ENCODE assay signal across 8 mouse cellular contexts in the genomic region with DNA sequence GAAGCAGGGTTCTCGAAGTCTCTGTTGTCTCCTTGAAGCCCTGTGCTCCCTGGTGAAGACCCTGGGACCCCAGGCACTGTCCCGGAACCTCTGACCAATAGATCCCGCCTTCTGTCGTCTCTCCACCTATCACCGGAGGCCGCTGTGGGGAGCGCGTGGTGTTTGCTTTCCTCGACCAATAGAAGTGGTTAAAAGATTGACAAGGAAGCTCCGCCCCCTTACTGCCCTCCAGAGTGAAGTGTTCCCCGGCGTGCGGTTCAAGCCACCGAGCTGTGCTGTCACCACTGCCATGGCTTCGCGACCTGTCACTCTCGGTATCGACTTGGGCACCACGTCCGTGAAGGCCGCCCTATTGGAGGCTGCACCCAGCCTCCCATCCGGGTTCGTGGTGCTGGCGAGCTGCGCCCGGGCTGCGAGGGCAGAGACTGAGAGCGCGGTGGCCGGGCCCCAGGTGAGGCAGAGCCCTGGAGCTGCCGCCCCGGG. TPM values are rescaled to one million over a fixed set of nuclear protein-coding genes. Genes with fewer than 3 reads are reported as not detected.
DNase-seq lines count a peak whose midpoint lies in the region; ATAC-seq and TF ChIP-seq lines count a peak whose summit lies in the region.

A gene (plus strand): TSS at position 231 of the 483 bp plus-strand sequence.

- no peak within 1 kb of the TSS; the same call in 1 of the 2 replicates for H3K27ac ChIP-seq in heart, embryonic 12.5 days (ENCODE audit: poor library complexity, severe bottlenecking)
- no peak within 1 kb of the TSS for H3K27ac ChIP-seq in kidney, postnatal 0 days
- peak within 1 kb of the TSS; percentile 28; the same call in 1 of the 2 replicates for H3K27ac ChIP-seq in liver, embryonic 11.5 days (ENCODE audit: low read depth, low read length)
- H3K27ac ChIP-seq in stomach, embryonic 14.5 days (ENCODE audit: low read length), result no peak within 1 kb of the TSS

- under 1% methylated on average over 32 of the region's 32 CpGs for WGBS in heart, embryonic 12.5 days
- WGBS in kidney, postnatal 0 days, result under 1% methylated on average over 32 of the region's 32 CpGs
- under 1% methylated on average over 32 of the region's 32 CpGs for WGBS in liver, embryonic 11.5 days
- WGBS in stomach, embryonic 14.5 days, result under 1% methylated on average over 32 of the region's 32 CpGs

- no peaks in the 10 kb centered on the region for H3K79me3 ChIP-seq in C2C12 (ENCODE audit: low read depth)

- no peak for TF ChIP-seq POLR2A in brain, embryonic 14.5 days (IDR thresholded peaks at IDR 0.05; ENCODE audit: borderline replicate concordance, extremely low read depth, insufficient read depth, insufficient read length, poor library complexity, severe bottlenecking)

- peak within 1 kb of the TSS; percentile 84 for H3K9ac ChIP-seq in heart, embryonic 12.5 days
- H3K9ac ChIP-seq in kidney, postnatal 0 days (ENCODE audit: low read depth, low read length), result peak within 1 kb of the TSS; percentile 66
- peak within 1 kb of the TSS; percentile 76 for H3K9ac ChIP-seq in liver, embryonic 11.5 days (ENCODE audit: low read depth, low read length)
- peak within 1 kb of the TSS; percentile 68 for H3K9ac ChIP-seq in stomach, embryonic 14.5 days (replicated peaks; ENCODE audit: low read depth, low read length)

- H3K4me1 ChIP-seq in erythroblast, embryonic 14.5 days (ENCODE audit: control insufficient read depth), result peaks cover 35% of the 10 kb centered on the region
- peaks cover 10% of the 10 kb centered on the region; the same call in 1 of the 2 replicates for H3K4me1 ChIP-seq in heart, embryonic 12.5 days (replicated peaks)
- H3K4me1 ChIP-seq in kidney, postnatal 0 days (replicated peaks; ENCODE audit: insufficient read depth, low read length), result no peaks in the 10 kb centered on the region
- peaks cover 5% of the 10 kb centered on the region for H3K4me1 ChIP-seq in liver, embryonic 11.5 days (replicated peaks; ENCODE audit: control insufficient read depth, insufficient read depth, low read length)
- H3K4me1 ChIP-seq in stomach, embryonic 14.5 days (ENCODE audit: control insufficient read depth, insufficient read depth, low read length), result peaks cover 5% of the 10 kb centered on the region

- peak; percentile 98 for ATAC-seq in heart, embryonic 12.5 days (ENCODE audit: insufficient number of reproducible peaks, low FRiP score)
- peak; percentile 97 for ATAC-seq in kidney, postnatal 0 days (replicated peaks; ENCODE audit: low FRiP score, low read depth)
- peak; percentile 95 for ATAC-seq in liver, embryonic 11.5 days (replicated peaks; ENCODE audit: low FRiP score)
- ATAC-seq in stomach, embryonic 14.5 days (ENCODE audit: insufficient number of reproducible peaks, insufficient read depth, low FRiP score, low read depth), result peak; percentile 98

- H3K4me3 ChIP-seq in C2C12 (ENCODE audit: insufficient read depth, poor library complexity, severe bottlenecking), result peak within 1 kb of the TSS; percentile 48
- H3K4me3 ChIP-seq in erythroblast, embryonic 14.5 days (replicated peaks), result peak within 1 kb of the TSS; percentile 78
- peak within 1 kb of the TSS; percentile 69 for H3K4me3 ChIP-seq in heart, embryonic 12.5 days
- H3K4me3 ChIP-seq in kidney, postnatal 0 days (replicated peaks; ENCODE audit: low read depth, low read length), result peak within 1 kb of the TSS; percentile 59
- H3K4me3 ChIP-seq in liver, embryonic 11.5 days (ENCODE audit: low read depth, low read length), result peak within 1 kb of the TSS; percentile 65
- peak within 1 kb of the TSS; percentile 73 for H3K4me3 ChIP-seq in stomach, embryonic 14.5 days (ENCODE audit: low read depth, low read length)

- H3K36me3 ChIP-seq in C2C12 (ENCODE audit: control insufficient read depth, insufficient read depth), result no peaks in the 10 kb centered on the region
- peaks cover 10% of the 10 kb centered on the region for H3K36me3 ChIP-seq in erythroblast, embryonic 14.5 days (ENCODE audit: control insufficient read depth)
- H3K36me3 ChIP-seq in heart, embryonic 12.5 days, result peaks cover 4% of the 10 kb centered on the region
- 0 out of 2 replicates have a peak, but pooled peaks cover 9% of the 10 kb centered on the region for H3K36me3 ChIP-seq in kidney, postnatal 0 days (ENCODE audit: insufficient read depth, low read length)
- H3K36me3 ChIP-seq in liver, embryonic 11.5 days (ENCODE audit: control insufficient read depth, insufficient read depth, low read length), result no peaks in the 10 kb centered on the region
- H3K36me3 ChIP-seq in stomach, embryonic 14.5 days (ENCODE audit: control insufficient read depth, insufficient read depth, low read length), result no peaks in the 10 kb centered on the region; the same call in 1 of the 2 replicates

- TF ChIP-seq CTCF in C2C12 (IDR thresholded peaks at IDR 0.05; ENCODE audit: control insufficient read depth, insufficient read depth, insufficient read length), result no peak
- no peak for TF ChIP-seq CTCF in brain, embryonic 14.5 days (IDR thresholded peaks at IDR 0.05; ENCODE audit: borderline replicate concordance, extremely low read depth, insufficient read depth, insufficient read length)
- TF ChIP-seq CTCF in kidney, postnatal 0 days (IDR thresholded peaks at IDR 0.05; ENCODE audit: low read depth), result peak; percentile 26; the same call in 1 of the 2 replicates

- H3ac ChIP-seq in C2C12 (ENCODE audit: control insufficient read depth, insufficient read length, low read depth), result peak within 1 kb of the TSS; percentile 79

- no peaks in the 10 kb centered on the region for H3K79me2 ChIP-seq in C2C12 (ENCODE audit: control insufficient read depth, insufficient read depth)

- DNase-seq in brain, embryonic 14.5 days (ENCODE audit: low read depth), result peak; percentile 98
- DNase-seq in kidney, postnatal 0 days (ENCODE audit: low spot score), result peak; percentile 98
- peak; percentile 91 for DNase-seq in liver, embryonic 11.5 days (ENCODE audit: low spot score)
- peak; percentile 96 for DNase-seq in naive thymus-derived CD4-positive, alpha-beta T cell, adult 2 months (ENCODE audit: low read depth)

- peak within 1 kb of the TSS; percentile 94 for H3K4me2 ChIP-seq in heart, embryonic 12.5 days
- H3K4me2 ChIP-seq in kidney, postnatal 0 days (ENCODE audit: low read length), result peak within 1 kb of the TSS; percentile 69
- peak within 1 kb of the TSS; percentile 95 for H3K4me2 ChIP-seq in liver, embryonic 11.5 days
- H3K4me2 ChIP-seq in stomach, embryonic 14.5 days (replicated peaks; ENCODE audit: low read depth, low read length), result peak within 1 kb of the TSS; percentile 95

- H3K9me3 ChIP-seq in erythroblast, embryonic 14.5 days (ENCODE audit: control insufficient read depth, low read length), result no peaks in the 10 kb centered on the region
- H3K9me3 ChIP-seq in heart, embryonic 12.5 days (replicated peaks), result no peaks in the 10 kb centered on the region
- H3K9me3 ChIP-seq in kidney, postnatal 0 days (replicated peaks; ENCODE audit: low read length), result no peaks in the 10 kb centered on the region
- H3K9me3 ChIP-seq in liver, embryonic 11.5 days (ENCODE audit: control insufficient read depth, low read length), result no peaks in the 10 kb centered on the region
- no peaks in the 10 kb centered on the region for H3K9me3 ChIP-seq in stomach, embryonic 14.5 days (ENCODE audit: control insufficient read depth, low read depth, low read length)

- H3K27me3 ChIP-seq in C2C12 (ENCODE audit: control insufficient read depth, insufficient read depth, insufficient read length), result no peaks in the 10 kb centered on the region
- H3K27me3 ChIP-seq in erythroblast, embryonic 14.5 days (ENCODE audit: control insufficient read depth), result no peaks in the 10 kb centered on the region
- H3K27me3 ChIP-seq in heart, embryonic 12.5 days (replicated peaks), result no peaks in the 10 kb centered on the region
- H3K27me3 ChIP-seq in kidney, postnatal 0 days (ENCODE audit: insufficient read depth, low read length), result no peaks in the 10 kb centered on the region
- H3K27me3 ChIP-seq in liver, embryonic 11.5 days (replicated peaks; ENCODE audit: control insufficient read depth, insufficient read depth, low read length), result no peaks in the 10 kb centered on the region
- no peaks in the 10 kb centered on the region for H3K27me3 ChIP-seq in stomach, embryonic 14.5 days (ENCODE audit: control insufficient read depth, insufficient read depth, low read length)

TF ChIP-seq in C2C12, 6 proteins besides CTCF, POLR2A, EP300 and RAD21:
- TF ChIP-seq MYOD1 (IDR thresholded peaks at IDR 0.05; ENCODE audit: control insufficient read depth, insufficient read length, low read depth), result no peak
- peak; percentile 46 for TF ChIP-seq MAX (IDR thresholded peaks at IDR 0.05)

RNA-seq across cellular contexts. Expression of the gene that starts here (rescaled TPM):
- 0.28 TPM for polyA plus RNA-seq in C2C12 (2012; fragmentation: generic; extraction: Trizol)
- polyA plus RNA-seq in brain, embryonic 14.5 days (2012; rRNA removed), result 1.5 and 2.0 TPM in 2 replicates
- 0.03 and 0.05 TPM in 2 replicates for polyA plus RNA-seq in erythroblast, embryonic 14.5 days (2012)
- polyA plus RNA-seq in heart, embryonic 12.5 days (2016; fragmentation: Nextera tagmentation; extraction: Ambion mirVana), result 0.36 and 0.54 TPM in 2 replicates
- polyA plus RNA-seq in kidney, postnatal 0 days (2015; fragmentation: Nextera tagmentation; extraction: Ambion mirVana), result 3.8 and 3.9 TPM in 2 replicates
- polyA plus RNA-seq in liver, embryonic 11.5 days (2014; fragmentation: Nextera tagmentation; extraction: Ambion mirVana), result 2.6 and 2.7 TPM in 2 replicates
- 1.8 TPM in 2 replicates for polyA plus RNA-seq in stomach, embryonic 14.5 days (2014; fragmentation: Nextera tagmentation; extraction: Ambion mirVana)

Comparison
In these comparisons a context has a peak if more than half of its experiments do, and no peak if none do; other contexts are left out.
1. Peak in ATAC-seq, H3K4me3 ChIP-seq, H3K9ac ChIP-seq and H3K4me2 ChIP-seq in heart, embryonic 12.5 days; RNA of the gene not detected or under 1 TPM.